ENCODE assay signal across 21 mouse cellular contexts in the genomic region with DNA sequence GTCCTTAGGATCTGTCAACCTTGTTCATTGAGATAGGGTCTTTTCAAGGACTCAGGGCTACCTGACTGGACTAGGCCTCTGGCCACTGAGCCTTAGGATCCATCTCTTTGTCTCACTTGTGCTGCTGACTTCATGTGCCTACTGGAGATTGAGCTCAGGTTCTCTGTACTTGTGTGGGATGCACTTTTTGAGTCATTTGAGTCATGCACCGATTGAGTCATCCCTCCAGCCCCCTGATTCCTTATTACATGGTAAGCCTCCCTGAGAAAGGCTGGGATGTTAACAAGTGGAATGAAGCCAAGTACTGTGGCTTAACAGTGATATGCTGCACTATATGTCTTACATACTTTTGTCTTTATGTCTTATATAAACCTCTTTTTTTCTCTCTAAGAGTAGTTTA. TPM values are rescaled to one million over a fixed set of nuclear protein-coding genes. Genes with fewer than 3 reads are reported as not detected.
DNase-seq lines count a peak whose midpoint lies in the region; ATAC-seq and TF ChIP-seq lines count a peak whose summit lies in the region.
"Had no signal": no experiment of that assay in that cellular context is flagged by ENCODE, and none has a peak within 500 bp of the region (broad histone marks: within the 10 kb centered on the region; RNA-seq: fewer than 3 reads in every experiment).

No protein-coding gene starts in this region.

- TF ChIP-seq CTCF in cortical plate, adult 2 months (IDR thresholded peaks at IDR 0.05; ENCODE audit: extremely low read depth, insufficient read depth, low read length): no peak

- 0 out of 2 replicates have a peak, but pooled peaks have one; percentile 30 for TF ChIP-seq POLR2A in cortical plate, adult 2 months (IDR thresholded peaks at IDR 0.05; ENCODE audit: extremely low read depth, insufficient read depth, low read length)

- H3K36me3 ChIP-seq in neural tube, embryonic 15.5 days: peaks cover 63% of the 10 kb centered on the region
- H3K36me3 ChIP-seq in embryonic facial prominence, embryonic 10.5 days (replicated peaks): peaks cover 92% of the 10 kb centered on the region

- no peak overlapping the region for H3K9ac ChIP-seq in neural tube, embryonic 15.5 days (replicated peaks)
- H3K9ac ChIP-seq: hindbrain, embryonic 12.5 days; limb, embryonic 15.5 days; liver, postnatal 0 days had no signal

- peaks cover 2% of the 10 kb centered on the region; the same call in 1 of the 2 replicates for H3K4me1 ChIP-seq in cortical plate, adult 2 months (ENCODE audit: control insufficient read depth, insufficient read depth, low read length)
- no peaks in the 10 kb centered on the region for H3K4me1 ChIP-seq in neural tube, embryonic 15.5 days
- no peaks in the 10 kb centered on the region for H3K4me1 ChIP-seq in embryonic facial prominence, embryonic 10.5 days
- H3K4me1 ChIP-seq: hindbrain, embryonic 12.5 days; limb, embryonic 15.5 days; megakaryocyte, embryonic 14.5 days had no signal

- WGBS in neural tube, embryonic 15.5 days: 97% methylated on average over 1 of the region's 1 CpGs
- WGBS in embryonic facial prominence, embryonic 10.5 days: 95% methylated on average over 1 of the region's 1 CpGs

- ATAC-seq in neural tube, embryonic 15.5 days (ENCODE audit: low FRiP score): no peak
- ATAC-seq: forebrain, embryonic 14.5 days; liver, postnatal 0 days; midbrain, embryonic 16.5 days had no signal

- no peak overlapping the region for H3K4me2 ChIP-seq in neural tube, embryonic 15.5 days
- H3K4me2 ChIP-seq: hindbrain, embryonic 12.5 days; limb, embryonic 15.5 days had no signal

- peak; percentile 58 to 64 for DNase-seq in right cerebral cortex, adult 2 months (ENCODE audit: low spot score in 2 of 2)
- no peak for DNase-seq in right cerebral cortex, postnatal 10 days (ENCODE audit: low spot score in 2 of 2)
- DNase-seq in left cerebral cortex, adult 9 months (ENCODE audit: low spot score in 2 of 2): peak; percentile 44 to 53
- DNase-seq in adipocyte (ENCODE audit: low spot score): no peak
- DNase-seq in embryonic facial prominence, embryonic 10.5 days (ENCODE audit: low spot score): no peak
- DNase-seq: adrenal gland, postnatal 25 days; cerebellum, adult 9-11 months; gastrocnemius, postnatal 14 days; kidney, adult 9 months; kidney, postnatal 36 days; liver, postnatal 0 days; lung, postnatal 14 days; thymus, adult 2 months had no signal

- peak overlapping the region; percentile 60; the same call in 1 of the 2 replicates for H3K27ac ChIP-seq in cortical plate, adult 2 months (ENCODE audit: insufficient read depth, low read length)
- H3K27ac ChIP-seq in neural tube, embryonic 15.5 days (replicated peaks): no peak overlapping the region
- H3K27ac ChIP-seq in embryonic facial prominence, embryonic 10.5 days (replicated peaks): no peak overlapping the region
- H3K27ac ChIP-seq: hindbrain, embryonic 12.5 days; limb, embryonic 15.5 days had no signal

- no peak overlapping the region for H3K4me3 ChIP-seq in cortical plate, adult 2 months (ENCODE audit: insufficient read depth, low read length)
- no peak overlapping the region for H3K4me3 ChIP-seq in neural tube, embryonic 15.5 days (replicated peaks)
- H3K4me3 ChIP-seq in embryonic facial prominence, embryonic 10.5 days: no peak overlapping the region
- H3K4me3 ChIP-seq: hindbrain, embryonic 12.5 days; limb, embryonic 15.5 days; megakaryocyte, embryonic 14.5 days had no signal

- no peaks in the 10 kb centered on the region for H3K27me3 ChIP-seq in neural tube, embryonic 15.5 days (replicated peaks)
- H3K27me3 ChIP-seq in embryonic facial prominence, embryonic 10.5 days (replicated peaks; ENCODE audit: low read depth, poor library complexity, severe bottlenecking): no peaks in the 10 kb centered on the region
- H3K27me3 ChIP-seq: CH12.LX; hindbrain, embryonic 12.5 days; limb, embryonic 15.5 days; megakaryocyte, embryonic 14.5 days had no signal

- H3K9me3 ChIP-seq in neural tube, embryonic 15.5 days (replicated peaks): no peaks in the 10 kb centered on the region
- no peaks in the 10 kb centered on the region; the same call in 1 of the 2 replicates for H3K9me3 ChIP-seq in embryonic facial prominence, embryonic 10.5 days
- H3K9me3 ChIP-seq: hindbrain, embryonic 12.5 days; limb, embryonic 15.5 days had no signal

RNA-seq across cellular contexts. Expression of gene Ptpn9, which starts 37.0 kb away (rescaled TPM):
- 23.9 TPM in 2 replicates for polyA plus RNA-seq in cortical plate, adult 2 months (2012; rRNA removed)
- polyA plus RNA-seq in neural tube, embryonic 15.5 days (2015; fragmentation: Nextera tagmentation; extraction: Ambion mirVana): 23.8 and 24.9 TPM in 2 replicates
- 21.6 and 22.1 TPM in 2 replicates for polyA plus RNA-seq in embryonic facial prominence, embryonic 10.5 days (2016; fragmentation: Nextera tagmentation; extraction: Ambion mirVana)

RNA-seq across cellular contexts. Expression of gene Sin3a, which starts 40.1 kb away (rescaled TPM):
- polyA plus RNA-seq in cortical plate, adult 2 months (2012; rRNA removed): 25.1 and 27.8 TPM in 2 replicates
- 20.7 and 21.2 TPM in 2 replicates for polyA plus RNA-seq in neural tube, embryonic 15.5 days (2015; fragmentation: Nextera tagmentation; extraction: Ambion mirVana)
- 62.7 and 62.9 TPM in 2 replicates for polyA plus RNA-seq in embryonic facial prominence, embryonic 10.5 days (2016; fragmentation: Nextera tagmentation; extraction: Ambion mirVana)

Comparison
In these comparisons a context has a peak if more than half of its experiments do, and no peak if none do; other contexts are left out.
1. DNase-seq: peak in right cerebral cortex, adult 2 months (2 of 2) and left cerebral cortex, adult 9 months (2 of 2); none in right cerebral cortex, postnatal 10 days (0 of 2), adipocyte (single experiment) and embryonic facial prominence, embryonic 10.5 days (single experiment).